Mouse (Mus musculus) heart, embryonic 16.5 days (tissue): ENCODE measurements at regions not wholly inside any gene's neighbourhood (a gene's known extent, or its start where the extent isn't known, plus 50 kb on each side); places are given as distances from the start of the nearest gene placed in this dataset.
A peak's percentile ranks its signal among the peaks of the same experiment; 100 is the strongest.

Experiments used
- ATAC-seq: fragments of 200-750 bp; cut with Nextera tagmentation; replicated peaks from 2 replicates; pipeline ENCODE4 v1.8.0; 2017; ENCODE audit warnings: moderate number of reproducible peaks; ENCODE audit not compliant: insufficient read depth, low FRiP score; ENCODE audit errors: extremely low read depth
- H3K27ac ChIP-seq: fragments of 300-500 bp; sonication (generic); 2 replicates; pipeline ENCODE4 v1.5.1; 2014; ENCODE audit warnings: mild to moderate bottlenecking, low read length, control low read depth, moderate library complexity
- H3K27me3 ChIP-seq: fragments of 300-500 bp; sonication (generic); 2 replicates; pipeline ENCODE4 v1.6.1; 2014; ENCODE audit warnings: low read length, mixed read lengths; ENCODE audit not compliant: control insufficient read depth, insufficient read depth
- H3K36me3 ChIP-seq: fragments of 300-500 bp; sonication (generic); 2 replicates; pipeline ENCODE4 v1.6.1; 2014; ENCODE audit not compliant: control insufficient read depth, insufficient read depth
- H3K4me1 ChIP-seq: fragments of 300-500 bp; sonication (generic); 2 replicates; pipeline ENCODE4 v1.6.1; 2014; ENCODE audit warnings: low read length, mixed read lengths; ENCODE audit not compliant: control insufficient read depth, insufficient read depth
- H3K4me2 ChIP-seq: fragments of 300-500 bp; sonication (generic); 2 replicates; pipeline ENCODE4 v1.6.1; 2014; ENCODE audit warnings: low read depth, mild to moderate bottlenecking, control low read depth, low read length
- H3K4me3 ChIP-seq: fragments of 300-500 bp; sonication (generic); 2 replicates; pipeline ENCODE4 v1.5.1; 2014; ENCODE audit warnings: mild to moderate bottlenecking, control low read depth, low read length
- H3K9ac ChIP-seq: fragments of 300-500 bp; sonication (generic); 2 replicates; pipeline ENCODE4 v1.6.1; 2014; ENCODE audit warnings: low read length, control low read depth
- H3K9me3 ChIP-seq: fragments of 300-500 bp; sonication (generic); replicated peaks from 2 replicates; pipeline ENCODE4 v1.6.1; 2016; ENCODE audit warnings: low read length; ENCODE audit not compliant: control insufficient read depth
- WGBS: fragments of 180-500 bp; shearing (Covaris S2); extraction: QIAGEN DNeasy Blood & Tissue Kit; methylation state at CpG from one replicate; pipeline ENCODE4 v1.1.7; 2014; 5-methylcytosine and 5-hydroxymethylcytosine counted together

DNA sequence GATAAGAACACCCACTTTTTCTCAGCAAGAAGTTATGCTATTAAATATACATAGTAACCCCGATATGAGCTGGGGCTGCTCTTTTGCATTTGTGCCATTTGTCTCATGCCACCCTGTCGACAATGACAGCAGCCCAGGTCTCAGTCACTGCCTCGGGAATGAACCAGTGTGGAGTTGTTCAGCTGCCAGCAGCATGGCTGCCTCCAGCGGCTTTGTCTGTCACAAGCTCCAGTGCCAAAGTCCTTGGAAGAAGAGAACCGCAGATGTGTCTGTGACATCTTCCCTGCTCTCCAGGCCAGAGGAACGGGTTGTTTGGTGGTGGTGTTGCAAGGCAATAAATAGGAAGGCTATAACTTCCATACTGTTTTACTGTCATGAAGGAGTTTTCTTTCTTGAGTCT lies 130.7 kb downstream of the Cep170 start:
- no peak for ATAC-seq
- H3K9me3 ChIP-seq, result no peaks in the 10 kb centered on the region
- H3K27me3 ChIP-seq, result no peaks in the 10 kb centered on the region
- WGBS, result 53% methylated on average over 6 of the region's 6 CpGs
- H3K4me2 ChIP-seq, result no peak overlapping the region
- no peaks in the 10 kb centered on the region; the same call in 1 of the 2 replicates for H3K4me1 ChIP-seq
- H3K36me3 ChIP-seq, result no peaks in the 10 kb centered on the region
- no peak overlapping the region for H3K27ac ChIP-seq
- no peak overlapping the region for H3K4me3 ChIP-seq
- no peak overlapping the region for H3K9ac ChIP-seq

DNA sequence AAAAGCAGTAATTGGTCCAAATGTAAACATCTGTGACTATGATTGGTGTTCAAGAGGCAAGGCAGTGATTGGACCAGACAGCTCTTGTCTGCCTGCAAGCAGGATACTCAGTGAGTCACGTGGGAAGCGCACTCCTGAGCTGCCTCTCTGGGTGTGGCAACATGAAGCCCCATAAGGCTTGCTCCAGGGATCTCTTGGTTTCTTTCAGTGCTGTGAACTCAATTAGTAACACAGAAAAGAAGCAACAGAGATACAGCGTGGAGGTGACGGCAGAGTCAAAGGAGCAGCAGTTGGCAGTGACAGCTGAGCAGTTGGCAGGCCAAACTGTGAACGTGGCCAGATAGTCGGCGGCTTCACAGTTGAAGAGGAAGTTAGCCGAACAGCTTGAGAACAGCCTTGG lies 131.9 kb downstream of the Cep170 start:
- Histone ChIP-seq H3K4me3 (no peak overlapping the region), H3K27me3 (no peaks in the 10 kb centered on the region), H3K27ac (no peak overlapping the region), H3K4me2 (no peak overlapping the region), H3K4me1 (no peaks in the 10 kb centered on the region; the same call in 1 of the 2 replicates), H3K36me3 (no peaks in the 10 kb centered on the region), H3K9ac (no peak overlapping the region), H3K9me3 (no peaks in the 10 kb centered on the region)
- WGBS, result 55% methylated on average over 8 of the region's 8 CpGs
- no peak for ATAC-seq

DNA sequence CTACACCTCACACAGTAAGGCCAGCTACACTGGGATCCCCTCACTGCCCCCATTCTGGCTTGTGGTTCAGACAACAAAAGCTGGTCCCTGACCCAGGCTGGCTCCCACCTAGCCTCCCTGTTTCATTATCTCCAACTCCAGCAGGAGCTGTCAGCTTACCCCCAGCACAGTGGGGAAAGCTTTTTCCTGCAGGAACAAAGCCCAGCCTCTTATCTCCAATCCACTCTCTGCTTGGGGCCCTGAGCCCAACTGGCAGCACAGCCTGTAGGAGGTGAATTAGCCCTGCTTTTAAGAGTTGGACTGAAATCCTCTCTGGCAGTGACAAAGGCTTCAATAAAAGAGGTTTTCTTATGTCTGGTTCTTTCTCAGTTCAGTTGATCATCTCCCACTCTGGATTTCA lies 138.7 kb downstream of the Cep170 start:
- Histone ChIP-seq H3K27me3 (no peaks in the 10 kb centered on the region), H3K4me2 (no peak overlapping the region), H3K4me1 (peaks cover 5% of the 10 kb centered on the region; the same call in 1 of the 2 replicates), H3K27ac (peak overlapping the region; percentile 36; the same call in 1 of the 2 replicates), H3K9ac (no peak overlapping the region), H3K9me3 (no peaks in the 10 kb centered on the region), H3K36me3 (no peaks in the 10 kb centered on the region), H3K4me3 (no peak overlapping the region)
- ATAC-seq, result peak; percentile 45

DNA sequence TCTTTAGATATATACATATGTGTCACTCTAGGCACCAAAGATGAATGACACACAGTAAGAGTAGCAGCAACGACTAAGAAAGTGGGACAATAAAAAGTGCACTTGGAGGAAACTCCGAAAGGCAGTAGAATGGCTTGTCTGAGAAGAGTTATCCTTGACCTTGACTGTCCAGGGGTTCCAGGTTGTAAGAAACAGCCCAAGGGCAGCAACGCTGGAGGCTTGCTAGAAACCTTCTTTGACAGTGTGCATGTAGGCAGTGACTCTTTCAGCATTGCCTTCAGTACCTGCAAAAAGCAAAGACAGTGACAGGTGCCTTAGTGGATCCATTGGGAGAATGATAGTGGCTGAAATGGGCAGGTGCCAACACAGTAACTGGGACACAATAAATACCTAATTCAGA lies 142.8 kb downstream of the Cep170 start:
- H3K36me3 ChIP-seq, result no peaks in the 10 kb centered on the region
- H3K4me2 ChIP-seq, result no peak overlapping the region
- no peaks in the 10 kb centered on the region for H3K9me3 ChIP-seq
- no peak for ATAC-seq
- peaks cover 5% of the 10 kb centered on the region; the same call in 1 of the 2 replicates for H3K4me1 ChIP-seq
- H3K27ac ChIP-seq, result no peak overlapping the region
- WGBS, result 69% methylated on average over 3 of the region's 3 CpGs
- H3K4me3 ChIP-seq, result no peak overlapping the region
- no peak overlapping the region for H3K9ac ChIP-seq
- no peaks in the 10 kb centered on the region for H3K27me3 ChIP-seq

DNA sequence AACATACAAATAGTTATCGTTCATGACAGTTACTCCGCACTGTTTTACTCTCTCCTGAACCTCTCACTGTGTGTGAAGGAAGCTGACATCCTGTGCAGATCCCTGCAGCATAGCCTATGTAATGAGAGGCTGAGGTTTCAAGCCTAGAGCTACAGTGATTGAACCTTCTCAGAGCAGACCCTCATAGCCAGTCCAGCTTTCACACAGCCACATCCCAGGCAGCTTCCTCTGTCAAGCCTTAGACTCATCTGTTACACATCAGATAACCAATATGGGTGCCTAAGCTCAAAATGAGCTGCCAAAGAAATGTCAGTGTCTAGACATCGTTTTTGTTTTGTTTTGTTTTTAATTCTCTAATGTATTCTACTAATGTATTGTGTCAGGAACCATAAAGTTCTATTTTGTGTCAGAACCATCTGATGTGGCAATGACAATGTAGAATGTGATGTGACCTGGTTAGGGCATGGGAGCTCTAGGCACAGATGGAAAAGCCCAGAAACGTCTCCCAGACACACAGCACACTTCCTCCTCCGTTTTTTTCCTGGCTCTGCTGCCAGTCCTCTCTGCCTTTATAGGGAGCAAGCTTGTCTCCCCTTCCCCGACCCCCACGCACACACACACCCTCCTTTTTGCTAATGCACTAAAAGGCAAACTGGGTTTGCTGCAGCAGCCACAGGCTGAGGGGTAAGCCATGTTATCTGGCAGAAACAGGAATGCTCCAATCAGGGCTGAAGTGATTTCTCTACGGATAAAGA lies 146.1 kb downstream of the Cep170 start:
- Histone ChIP-seq H3K27ac (no peak overlapping the region), H3K9me3 (no peaks in the 10 kb centered on the region), H3K9ac (no peak overlapping the region), H3K4me3 (no peak overlapping the region), H3K4me1 (no peaks in the 10 kb centered on the region; the same call in 1 of the 2 replicates), H3K36me3 (no peaks in the 10 kb centered on the region), H3K4me2 (no peak overlapping the region), H3K27me3 (no peaks in the 10 kb centered on the region)
- 46% methylated on average over 8 of the region's 8 CpGs for WGBS
- no peak for ATAC-seq

DNA sequence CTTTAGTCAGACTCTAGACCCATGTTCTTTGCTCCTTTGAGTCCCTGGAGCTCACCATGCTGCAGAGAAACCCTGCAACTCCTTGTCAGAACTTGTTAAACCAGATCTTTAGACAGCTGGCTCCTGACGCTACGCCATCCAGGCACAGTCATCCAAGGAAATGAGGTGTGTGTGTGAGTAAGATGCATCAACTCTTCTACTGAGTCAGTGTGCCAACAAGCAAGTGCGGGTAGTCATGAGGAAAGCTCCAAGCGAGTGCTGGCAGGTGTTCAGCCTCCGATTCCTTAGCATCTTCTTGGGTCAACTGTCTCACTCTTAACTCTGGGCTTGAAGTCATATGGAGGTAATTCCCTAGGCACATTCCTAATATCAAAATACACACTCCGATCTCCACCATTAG lies 153.6 kb downstream of the Cep170 start:
- WGBS, result 88% methylated on average over 6 of the region's 6 CpGs
- Histone ChIP-seq H3K27me3 (no peaks in the 10 kb centered on the region), H3K9ac (no peak overlapping the region), H3K4me3 (no peak overlapping the region), H3K27ac (no peak overlapping the region), H3K4me2 (no peak overlapping the region), H3K4me1 (no peaks in the 10 kb centered on the region; the same call in 1 of the 2 replicates), H3K36me3 (no peaks in the 10 kb centered on the region), H3K9me3 (no peaks in the 10 kb centered on the region)
- no peak for ATAC-seq

DNA sequence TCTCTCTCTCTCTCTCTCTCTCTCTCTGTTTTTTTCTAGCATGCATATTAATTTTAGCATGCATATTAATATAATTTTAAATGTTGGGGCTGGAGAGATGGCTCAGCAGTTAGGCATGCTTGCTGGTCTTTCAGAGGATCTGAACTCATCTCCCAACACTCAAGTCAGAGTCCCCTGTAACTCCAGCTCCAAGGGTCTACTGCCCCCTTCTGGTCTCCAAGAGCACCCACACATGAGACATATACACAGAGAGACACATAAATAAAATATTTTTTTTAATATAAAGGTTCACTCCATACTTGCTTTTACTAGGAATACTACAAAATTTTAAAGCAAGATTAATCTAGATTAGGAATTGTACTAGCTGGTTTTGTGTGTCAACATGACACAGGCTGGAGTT lies 155.2 kb downstream of the Cep170 start:
- no peak overlapping the region for H3K4me2 ChIP-seq

DNA sequence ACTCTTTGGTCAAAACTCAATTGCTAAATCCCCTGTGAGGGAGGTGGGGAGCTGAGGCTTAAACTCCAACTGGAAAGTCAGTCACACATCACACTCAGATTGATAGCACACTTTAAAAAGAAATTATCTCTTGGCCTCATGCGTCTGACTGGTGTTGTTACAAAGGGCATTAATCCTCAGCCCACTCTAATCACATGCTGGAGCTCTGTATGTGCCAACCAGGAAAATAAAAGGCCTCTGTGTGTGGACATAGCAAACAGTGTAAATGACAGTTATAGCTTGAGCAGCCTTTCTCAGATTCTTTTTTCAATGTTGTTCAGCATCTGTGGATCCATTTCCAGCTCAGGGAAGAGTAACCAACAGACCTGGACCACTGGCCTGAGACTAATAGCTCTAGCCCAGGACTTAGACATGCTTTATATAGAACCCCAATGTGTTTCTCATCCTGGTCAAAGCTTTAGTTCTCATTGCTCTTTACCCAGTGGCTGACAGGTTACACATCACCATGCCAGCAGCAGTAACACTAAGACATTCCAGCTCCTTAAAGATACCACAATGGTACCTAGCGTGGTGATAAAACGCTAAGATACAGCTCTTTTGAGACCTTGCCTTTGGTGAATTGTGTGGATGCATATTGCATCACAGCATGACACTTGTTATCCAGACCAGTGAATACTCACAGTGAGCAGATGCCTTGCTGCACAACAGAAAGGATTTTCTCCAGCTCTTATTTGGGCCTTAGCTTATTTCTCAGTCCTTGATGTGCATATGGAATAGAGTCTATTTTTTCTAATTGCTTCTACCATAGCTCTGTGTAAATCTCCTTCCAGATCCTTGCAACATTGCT lies 158.2 kb downstream of the Cep170 start:
- H3K4me2 ChIP-seq, result no peak overlapping the region
- H3K9ac ChIP-seq, result no peak overlapping the region
- H3K27me3 ChIP-seq, result no peaks in the 10 kb centered on the region
- no peaks in the 10 kb centered on the region for H3K9me3 ChIP-seq
- no peaks in the 10 kb centered on the region for H3K36me3 ChIP-seq
- no peaks in the 10 kb centered on the region; the same call in 1 of the 2 replicates for H3K4me1 ChIP-seq
- no peak overlapping the region for H3K27ac ChIP-seq
- WGBS, result 64% methylated on average over 3 of the region's 3 CpGs
- ATAC-seq, result no peak
- no peak overlapping the region for H3K4me3 ChIP-seq

More for the DNA sequence above, 155.2 kb downstream of the Cep170 start:
- no peaks in the 10 kb centered on the region for H3K36me3 ChIP-seq
- H3K4me3 ChIP-seq, result no peak overlapping the region
- no peak overlapping the region for H3K9ac ChIP-seq
- H3K9me3 ChIP-seq, result no peaks in the 10 kb centered on the region
- H3K4me1 ChIP-seq, result no peaks in the 10 kb centered on the region; the same call in 1 of the 2 replicates
- no peak overlapping the region for H3K27ac ChIP-seq
- H3K27me3 ChIP-seq, result no peaks in the 10 kb centered on the region
- ATAC-seq, result no peak

DNA sequence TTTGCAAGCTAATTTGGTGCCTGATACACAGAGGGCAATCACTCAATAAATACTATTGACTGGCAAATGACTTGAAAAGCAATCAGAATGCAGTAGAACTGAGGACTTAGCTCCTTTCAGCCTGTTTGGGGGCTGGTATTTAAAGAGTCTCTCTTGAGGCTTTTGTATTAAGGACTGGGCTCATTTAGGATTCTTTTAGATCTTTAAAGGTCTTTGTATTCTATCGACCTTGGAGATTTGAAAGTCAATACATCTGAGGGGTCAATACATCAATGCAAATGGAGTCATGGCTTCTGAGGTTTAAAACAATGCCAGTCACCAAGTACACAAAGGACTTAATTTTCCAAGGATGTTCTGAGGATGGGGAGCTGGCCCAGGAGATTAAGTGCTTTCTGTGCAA lies 169.6 kb downstream of the Cep170 start:
- 55% methylated on average over 1 of the region's 1 CpGs for WGBS
- H3K9ac ChIP-seq, result no peak overlapping the region
- ATAC-seq, result no peak
- H3K4me2 ChIP-seq, result no peak overlapping the region
- H3K27me3 ChIP-seq, result no peaks in the 10 kb centered on the region
- H3K36me3 ChIP-seq, result no peaks in the 10 kb centered on the region
- no peak overlapping the region for H3K4me3 ChIP-seq
- H3K4me1 ChIP-seq, result no peaks in the 10 kb centered on the region
- no peak overlapping the region for H3K27ac ChIP-seq
- no peaks in the 10 kb centered on the region for H3K9me3 ChIP-seq
